8 mouse cellular contexts compared by ENCODE assay signal in genomic region chr4:151989110-151989488, GRCm38 (mm10). TPM values are rescaled to one million over a fixed set of nuclear protein-coding genes. Genes with fewer than 3 reads are reported as not detected.
A peak's percentile ranks its signal among the peaks of the same experiment; 100 is the strongest.
DNase-seq lines count a peak whose midpoint lies in the region; ATAC-seq and TF ChIP-seq lines count a peak whose summit lies in the region.

No protein-coding gene starts in this region.

- H3K27me3 ChIP-seq in heart, embryonic 10.5 days (ENCODE audit: insufficient read depth, poor library complexity, severe bottlenecking) = no peaks in the 10 kb centered on the region
- H3K27me3 ChIP-seq in CH12.LX (replicated peaks) = no peaks in the 10 kb centered on the region
- no peaks in the 10 kb centered on the region for H3K27me3 ChIP-seq in forebrain, embryonic 16.5 days (replicated peaks; ENCODE audit: control insufficient read depth, insufficient read depth, low read length)
- H3K27me3 ChIP-seq in liver, embryonic 15.5 days = peaks cover 25% of the 10 kb centered on the region

- no peak for TF ChIP-seq CTCF in CH12.LX (conservative IDR thresholded peaks at IDR 0.05 in 1 of 2, IDR thresholded peaks at IDR 0.05 in 1 of 2; ENCODE audit: low read depth in 2 of 2, low read length in 2 of 2)

- dilution Hi-C loops in CH12.LX (cut with MboI; ENCODE audit: extremely low pct_ligation_motif_present, extremely low pct_unique_long_range_greater_than_20kb, low sequenced_read_pairs) = no loop called here

- no peak for DNase-seq in heart, embryonic 10.5 days (ENCODE audit: low spot score)
- no peak for DNase-seq in heart, postnatal 36 days
- no peak for DNase-seq in CH12.LX (ENCODE audit: extremely low read depth)
- DNase-seq in adrenal gland, adult (ENCODE audit: inconsistent age in 2 of 2, low spot score in 1 of 2) = no peak
- no peak for DNase-seq in left cerebral cortex, adult 11 months (ENCODE audit: low spot score)
- no peak for DNase-seq in left cerebral cortex, postnatal 10 days (ENCODE audit: extremely low spot score in 1 of 2, low spot score in 2 of 2)

- H3K4me3 ChIP-seq in heart, embryonic 10.5 days = peak overlapping the region; percentile 90
- H3K4me3 ChIP-seq in CH12.LX (replicated peaks in 1 of 3; ENCODE audit: low read depth in 2 of 3, low read length in 2 of 3, poor library complexity in 1 of 3) = peak overlapping the region in 2 of 3 experiments; percentile 23 to 90
- H3K4me3 ChIP-seq in forebrain, embryonic 16.5 days (replicated peaks; ENCODE audit: low read length) = peak overlapping the region; percentile 92
- H3K4me3 ChIP-seq in liver, embryonic 15.5 days (replicated peaks) = peak overlapping the region; percentile 90

- peaks cover 10% of the 10 kb centered on the region for H3K79me2 ChIP-seq in CH12.LX (replicated peaks; ENCODE audit: control insufficient read depth, extremely low read depth, insufficient read depth, poor library complexity, severe bottlenecking)

- in situ Hi-C loops in CH12.LX (cut with MboI; ENCODE audit: low pct_ligation_motif_present, low pct_unique_long_range_greater_than_20kb, low sequenced_read_pairs) = no loop called here

- 36% methylated on average over 6 of the region's 6 CpGs for WGBS in heart, embryonic 10.5 days
- 32% methylated on average over 6 of the region's 6 CpGs for WGBS in forebrain, embryonic 16.5 days
- WGBS in liver, embryonic 15.5 days (ENCODE audit: insufficient replicate concordance) = 46% methylated on average over 6 of the region's 6 CpGs

- TF ChIP-seq RAD21 in CH12.LX (IDR thresholded peaks at IDR 0.05; ENCODE audit: low read depth, low read length) = no peak

- TF ChIP-seq EP300 in CH12.LX (IDR thresholded peaks at IDR 0.05; ENCODE audit: low read length) = no peak

- TF ChIP-seq POLR2A in CH12.LX (IDR thresholded peaks at IDR 0.05; ENCODE audit: low read depth, low read length) = no peak; the same call in 1 of the 2 replicates

- no peak overlapping the region for H3K9ac ChIP-seq in CH12.LX (ENCODE audit: insufficient read depth, low read depth)
- no peak overlapping the region for H3K9ac ChIP-seq in forebrain, embryonic 16.5 days (replicated peaks; ENCODE audit: low read depth, low read length)
- peak overlapping the region; percentile 86 for H3K9ac ChIP-seq in liver, embryonic 15.5 days

- H3K9me3 ChIP-seq in heart, embryonic 10.5 days = no peaks in the 10 kb centered on the region
- H3K9me3 ChIP-seq in CH12.LX (replicated peaks; ENCODE audit: low read length) = no peaks in the 10 kb centered on the region
- no peaks in the 10 kb centered on the region for H3K9me3 ChIP-seq in forebrain, embryonic 16.5 days (ENCODE audit: control insufficient read depth, low read length)
- H3K9me3 ChIP-seq in liver, embryonic 15.5 days (replicated peaks) = no peaks in the 10 kb centered on the region

- peaks cover 42% of the 10 kb centered on the region for H3K4me1 ChIP-seq in heart, embryonic 10.5 days
- H3K4me1 ChIP-seq in CH12.LX (ENCODE audit: control insufficient read depth in 1 of 2, insufficient read depth in 2 of 2) = peaks cover 7 to 26% of the 10 kb centered on the region in 2 experiments; a peak in 3 of 4 replicates
- peaks cover 30% of the 10 kb centered on the region for H3K4me1 ChIP-seq in forebrain, embryonic 16.5 days (replicated peaks; ENCODE audit: control insufficient read depth, insufficient read depth, low read length)
- peaks cover 45% of the 10 kb centered on the region for H3K4me1 ChIP-seq in liver, embryonic 15.5 days (replicated peaks)

- intact Hi-C loops in heart, postnatal 36 days (cut with DNase I) = loop anchor here (2.0 kb wide), 1 partner anchor 40 kb away; no protein-coding TSS in a partner anchor
- intact Hi-C loops in left cerebral cortex, postnatal 10 days (cut with DNase I) = no loop called here

- 0 out of 2 replicates have a peak, but pooled peaks have one; percentile 4 for ATAC-seq in forebrain, embryonic 16.5 days
- ATAC-seq in liver, embryonic 15.5 days (ENCODE audit: insufficient read depth) = 0 out of 2 replicates have a peak, but pooled peaks have one; percentile 2

- no peak overlapping the region for H3K4me2 ChIP-seq in CH12.LX (ENCODE audit: insufficient read depth, low read depth, poor library complexity, severe bottlenecking)
- peak overlapping the region; percentile 76 for H3K4me2 ChIP-seq in forebrain, embryonic 16.5 days (ENCODE audit: low read length)
- H3K4me2 ChIP-seq in liver, embryonic 15.5 days = peak overlapping the region; percentile 96

- peaks cover 41% of the 10 kb centered on the region for H3K36me3 ChIP-seq in heart, embryonic 10.5 days
- peaks cover 35 to 60% of the 10 kb centered on the region in 2 experiments for H3K36me3 ChIP-seq in CH12.LX (replicated peaks in 1 of 2; ENCODE audit: control insufficient read depth in 1 of 2, insufficient read depth in 1 of 2, low read length in 1 of 2)
- H3K36me3 ChIP-seq in forebrain, embryonic 16.5 days (ENCODE audit: control insufficient read depth, insufficient read depth) = peaks cover 14% of the 10 kb centered on the region
- H3K36me3 ChIP-seq in liver, embryonic 15.5 days (replicated peaks) = peaks cover 29% of the 10 kb centered on the region

- peak overlapping the region; percentile 96 for H3K27ac ChIP-seq in heart, embryonic 10.5 days
- no peak overlapping the region for H3K27ac ChIP-seq in CH12.LX (ENCODE audit: insufficient read depth, low read depth)
- H3K27ac ChIP-seq in forebrain, embryonic 16.5 days (ENCODE audit: low read length) = no peak overlapping the region
- peak overlapping the region; percentile 72; the same call in 1 of the 2 replicates for H3K27ac ChIP-seq in liver, embryonic 15.5 days (replicated peaks)

TF ChIP-seq in CH12.LX, 34 proteins besides CTCF, POLR2A, EP300 and RAD21:
- TF ChIP-seq ELF1 (IDR thresholded peaks at IDR 0.05; ENCODE audit: low read depth, low read length) (0 out of 2 replicates have a peak, but pooled peaks have one; percentile 2), CHD1 (IDR thresholded peaks at IDR 0.05; ENCODE audit: low read depth, low read length) (no peak)
TF ChIP-seq in CH12.LX: peak in this region for 1.

RNA-seq across cellular contexts. Expression of gene Thap3, which starts 0.3 kb away (rescaled TPM):
- 29.3 and 30.1 TPM in 2 replicates for polyA plus RNA-seq in heart, embryonic 10.5 days (2016; fragmentation: Nextera tagmentation; extraction: Ambion mirVana)
- 10 to 100 TPM; 12.8 to 12.9 TPM for total RNA-seq in heart, postnatal 36 days (2021)
- total RNA-seq in CH12.LX (2012; rRNA removed) = 20.0 and 27.6 TPM in 2 replicates
- total RNA-seq in CH12.LX (2014; rRNA removed) = 10.1 and 12.8 TPM in 2 replicates
- 11.0 and 11.7 TPM in 2 replicates for polyA plus RNA-seq in CH12.LX (2012; ENCODE audit: insufficient read length, low read depth)
- 32.7 and 42.7 TPM in 2 replicates for polyA plus RNA-seq in forebrain, embryonic 16.5 days (2015; fragmentation: Nextera tagmentation; extraction: Ambion mirVana)
- 6.4 and 7.9 TPM in 2 replicates for polyA plus RNA-seq in liver, embryonic 15.5 days (2015; fragmentation: Nextera tagmentation; extraction: Ambion mirVana)
- total RNA-seq in left cerebral cortex, postnatal 10 days (2021) = 10 to 100 TPM; 18.8 to 21.2 TPM

RNA-seq across cellular contexts. Expression of gene Phf13, which starts 7.0 kb away (rescaled TPM):
- 22.9 and 26.2 TPM in 2 replicates for polyA plus RNA-seq in heart, embryonic 10.5 days (2016; fragmentation: Nextera tagmentation; extraction: Ambion mirVana)
- 1 to 10 TPM; 6.4 to 7.0 TPM for total RNA-seq in heart, postnatal 36 days (2021)
- total RNA-seq in CH12.LX (2012; rRNA removed) (4.9 and 5.0 TPM in 2 replicates), CH12.LX (2014; rRNA removed) (1.9 and 2.1 TPM in 2 replicates)
- 3.9 and 4.9 TPM in 2 replicates for polyA plus RNA-seq in CH12.LX (2012; ENCODE audit: insufficient read length, low read depth)
- 20.5 and 21.8 TPM in 2 replicates for polyA plus RNA-seq in forebrain, embryonic 16.5 days (2015; fragmentation: Nextera tagmentation; extraction: Ambion mirVana)
- polyA plus RNA-seq in liver, embryonic 15.5 days (2015; fragmentation: Nextera tagmentation; extraction: Ambion mirVana) = 5.1 and 5.7 TPM in 2 replicates
- total RNA-seq in left cerebral cortex, postnatal 10 days (2021) = 10 to 100 TPM; 14.5 to 16.9 TPM

RNA-seq across cellular contexts. Expression of gene Klhl21, which starts 19.5 kb away (rescaled TPM):
- 28.4 and 42.2 TPM in 2 replicates for polyA plus RNA-seq in heart, embryonic 10.5 days (2016; fragmentation: Nextera tagmentation; extraction: Ambion mirVana)
- total RNA-seq in heart, postnatal 36 days (2021) = 10 to 100 TPM; 86.2 to 91.5 TPM
- 7.1 and 9.5 TPM in 2 replicates for total RNA-seq in CH12.LX (2012; rRNA removed)
- total RNA-seq in CH12.LX (2014; rRNA removed) = 4.4 and 4.9 TPM in 2 replicates
- polyA plus RNA-seq in CH12.LX (2012; ENCODE audit: insufficient read length, low read depth) = 9.1 and 9.4 TPM in 2 replicates
- polyA plus RNA-seq in forebrain, embryonic 16.5 days (2015; fragmentation: Nextera tagmentation; extraction: Ambion mirVana) = 2.9 and 3.6 TPM in 2 replicates
- polyA plus RNA-seq in liver, embryonic 15.5 days (2015; fragmentation: Nextera tagmentation; extraction: Ambion mirVana) = 6.3 and 7.2 TPM in 2 replicates
- 10 to 100 TPM; 10.2 to 11.2 TPM for total RNA-seq in left cerebral cortex, postnatal 10 days (2021)

RNA-seq across cellular contexts. Expression of gene Zbtb48, which starts 38.4 kb away (rescaled TPM):
- polyA plus RNA-seq in heart, embryonic 10.5 days (2016; fragmentation: Nextera tagmentation; extraction: Ambion mirVana) = 16.6 and 21.0 TPM in 2 replicates
- 1 to 10 TPM; 3.5 to 4.4 TPM for total RNA-seq in heart, postnatal 36 days (2021)
- total RNA-seq in CH12.LX (2012; rRNA removed) (7.4 and 10.5 TPM in 2 replicates), CH12.LX (2014; rRNA removed) (8.6 and 10.5 TPM in 2 replicates)
- polyA plus RNA-seq in CH12.LX (2012; ENCODE audit: insufficient read length, low read depth) = 13.6 and 14.0 TPM in 2 replicates
- 23.4 and 25.4 TPM in 2 replicates for polyA plus RNA-seq in forebrain, embryonic 16.5 days (2015; fragmentation: Nextera tagmentation; extraction: Ambion mirVana)
- 7.8 and 8.4 TPM in 2 replicates for polyA plus RNA-seq in liver, embryonic 15.5 days (2015; fragmentation: Nextera tagmentation; extraction: Ambion mirVana)
- total RNA-seq in left cerebral cortex, postnatal 10 days (2021) = 10 to 100 TPM; 11.9 to 14.7 TPM

RNA-seq across cellular contexts. Expression of gene Tas1r1, which starts 49.3 kb away (rescaled TPM):
- polyA plus RNA-seq in heart, embryonic 10.5 days (2016; fragmentation: Nextera tagmentation; extraction: Ambion mirVana) = 0.11 and 0.19 TPM in 2 replicates
- total RNA-seq in heart, postnatal 36 days (2021) = not detected
- total RNA-seq in CH12.LX (2012; rRNA removed) (0.13 and 0.21 TPM in 2 replicates), CH12.LX (2014; rRNA removed) (not detected in 2 replicates)
- not detected in 2 replicates for polyA plus RNA-seq in CH12.LX (2012; ENCODE audit: insufficient read length, low read depth)
- polyA plus RNA-seq in forebrain, embryonic 16.5 days (2015; fragmentation: Nextera tagmentation; extraction: Ambion mirVana) = 0.97 and 1.6 TPM in 2 replicates
- 0.07 and 0.13 TPM in 2 replicates for polyA plus RNA-seq in liver, embryonic 15.5 days (2015; fragmentation: Nextera tagmentation; extraction: Ambion mirVana)
- under 1 TPM; 0.43 to 0.54 TPM for total RNA-seq in left cerebral cortex, postnatal 10 days (2021)

Comparison
In these comparisons a context has a peak if more than half of its experiments do, and no peak if none do; other contexts are left out.
1. H3K27ac ChIP-seq: peak in heart, embryonic 10.5 days (single experiment) and liver, embryonic 15.5 days (single experiment); none in CH12.LX (single experiment) and forebrain, embryonic 16.5 days (single experiment).
2. Peak in every context shown above with its lines, with median percentiles within 50 percentile points of each other: H3K4me3 ChIP-seq.